Mouse (Mus musculus) kidney, embryonic 15.5 days (tissue): ENCODE measurements around the gene Scgb2b11. TPM values are rescaled to one million over a fixed set of nuclear protein-coding genes. Genes with fewer than 3 reads are reported as not detected.
"Not testable (repeated sequence)": the region's sequence is repeated elsewhere in the genome, so short reads cannot be mapped to it uniquely, and the experiment has no call there.

Experiments used
- ATAC-seq: fragments of 200-750 bp; cut with Nextera tagmentation; replicated peaks from 2 replicates; pipeline ENCODE4 v1.8.0; 2017; ENCODE audit warnings: moderate TSS enrichment; ENCODE audit not compliant: low FRiP score
- H3K27ac ChIP-seq: fragments of 300-500 bp; sonication (generic); 2 replicates; pipeline ENCODE4 v1.5.1; 2015; ENCODE audit warnings: mild to moderate bottlenecking, inconsistent platforms
- H3K27me3 ChIP-seq: fragments of 300-500 bp; sonication (generic); 2 replicates; pipeline ENCODE4 v1.6.1; 2015; ENCODE audit warnings: inconsistent platforms
- H3K36me3 ChIP-seq: fragments of 300-500 bp; sonication (generic); 2 replicates; pipeline ENCODE4 v1.6.1; 2015; ENCODE audit warnings: inconsistent platforms
- H3K4me1 ChIP-seq: fragments of 300-500 bp; sonication (generic); 2 replicates; pipeline ENCODE4 v1.6.1; 2015; ENCODE audit warnings: inconsistent platforms
- H3K4me2 ChIP-seq: fragments of 300-500 bp; sonication (generic); 2 replicates; pipeline ENCODE4 v1.6.1; 2015; ENCODE audit warnings: moderate library complexity, mild to moderate bottlenecking, inconsistent platforms
- H3K4me3 ChIP-seq: fragments of 300-500 bp; sonication (generic); replicated peaks from 2 replicates; pipeline ENCODE4 v1.5.1; 2015; ENCODE audit warnings: mild to moderate bottlenecking, inconsistent platforms
- H3K9ac ChIP-seq: fragments of 300-500 bp; sonication (generic); 2 replicates; pipeline ENCODE4 v1.6.1; 2015; ENCODE audit warnings: mild to moderate bottlenecking, inconsistent platforms
- H3K9me3 ChIP-seq: fragments of 300-500 bp; sonication (generic); replicated peaks from 2 replicates; pipeline ENCODE4 v1.6.1; 2016; ENCODE audit warnings: inconsistent platforms
- WGBS: fragments of 180-500 bp; shearing (Covaris S2); methylation state at CpG from one replicate; pipeline ENCODE4 v1.1.7; 2015; ENCODE audit warnings: mixed read lengths; 5-methylcytosine and 5-hydroxymethylcytosine counted together
- polyA plus RNA-seq: library from polyadenylated mRNA; unstranded; fragments of >200 nt; fragmentation: Nextera tagmentation; extraction: Ambion mirVana; gene quantifications from 2 replicates; pipeline ENCODE4 v1.2.1, GENCODE M21; 2015

The Scgb2b11 gene
- not detected in 2 replicates for polyA plus RNA-seq

DNA sequence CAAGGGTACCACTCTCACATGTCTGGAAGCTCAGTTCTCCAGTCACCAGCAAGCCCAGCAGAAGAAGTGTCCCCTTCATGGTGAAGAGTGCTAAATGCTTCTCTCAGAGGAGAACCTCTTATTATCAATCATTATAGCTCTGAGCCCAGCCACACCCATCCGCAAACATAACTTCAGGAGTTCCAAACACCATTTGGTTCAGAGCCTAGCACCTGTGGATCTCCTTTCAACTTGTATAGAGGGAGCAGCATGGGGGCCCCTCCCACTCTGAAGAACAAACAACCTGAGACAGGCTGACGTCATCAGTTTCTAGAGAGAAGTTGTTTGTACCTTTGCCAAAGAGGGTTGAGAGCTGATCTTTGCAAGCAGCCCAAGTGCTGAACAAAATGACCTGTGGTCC lies at the start of gene Scgb2b11:
Gene Scgb2b11 (minus strand): TSS at position 101 of the 400 bp plus-strand sequence.
- WGBS = 86% methylated on average over 2 of the region's 2 CpGs

DNA sequence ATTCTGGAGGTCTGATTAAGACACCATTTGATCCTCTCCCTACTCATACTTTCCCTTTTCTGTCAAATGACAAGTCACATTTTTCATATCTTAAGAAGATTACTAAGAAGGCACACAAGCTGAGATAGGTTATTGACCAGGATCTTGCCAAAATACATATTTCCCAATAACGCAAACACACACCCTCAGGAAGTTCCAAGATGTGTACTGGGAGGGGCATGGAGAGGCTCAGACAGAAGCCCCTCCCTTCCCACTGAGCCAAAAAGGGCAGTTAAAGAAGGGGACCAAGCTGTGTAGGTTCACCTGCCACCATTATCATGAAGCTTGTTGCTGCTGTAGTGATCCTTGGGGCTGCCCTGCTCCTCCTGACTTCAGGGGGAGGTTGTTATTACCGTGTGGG lies 11.6 kb upstream of the Scgb2b11 start, which contains the start of gene Scgb1b11:
Gene Scgb1b11 (plus strand): TSS at position 301 of the 400 bp plus-strand sequence.
- not testable (repeated sequence) for H3K27me3 ChIP-seq, H3K4me2 ChIP-seq, H3K27ac ChIP-seq, H3K4me3 ChIP-seq, ATAC-seq, H3K9me3 ChIP-seq, H3K4me1 ChIP-seq, H3K36me3 ChIP-seq, H3K9ac ChIP-seq
- WGBS = no CpG with 5 or more reads among the region's 2 CpGs

More for the DNA sequence above, at the start of gene Scgb2b11:
- H3K27me3 ChIP-seq, ATAC-seq, H3K9ac ChIP-seq, H3K9me3 ChIP-seq, H3K4me3 ChIP-seq, H3K4me2 ChIP-seq, H3K4me1 ChIP-seq, H3K27ac ChIP-seq, H3K36me3 ChIP-seq: not testable (repeated sequence)

Other genes starting within 250 kb of the Scgb2b11 start
- gene Scgb1b10, start 110.3 kb downstream of the Scgb2b11 start, polyA plus RNA-seq = not detected in 2 replicates
- not detected in 2 replicates for gene Scgb1b11, start 11.7 kb upstream of the Scgb2b11 start, polyA plus RNA-seq
- not detected in 2 replicates for gene Scgb2b12, start 116.1 kb upstream of the Scgb2b11 start, polyA plus RNA-seq
- not detected in 2 replicates for gene Scgb1b12, start 123.0 kb upstream of the Scgb2b11 start, polyA plus RNA-seq
- not detected in 2 replicates for gene Scgb1b29, start 230.4 kb upstream of the Scgb2b11 start, polyA plus RNA-seq